In genomic region chr1:106316641-106317304, GRCm38 (mm10) we compare ENCODE assay signal across 8 mouse cellular contexts.
A peak's percentile ranks its signal among the peaks of the same experiment; 100 is the strongest.
DNase-seq lines count a peak whose midpoint lies in the region; ATAC-seq lines count a peak whose summit lies in the region.

No protein-coding gene starts in this region.

- ATAC-seq in CD4-positive, CD25-positive, alpha-beta regulatory T cell, adult 4 months: peak; percentile 22
- ATAC-seq in heart, embryonic 11.5 days (replicated peaks; ENCODE audit: insufficient number of reproducible peaks, low FRiP score, low TSS enrichment): no peak
- no peak for ATAC-seq in midbrain, embryonic 15.5 days (replicated peaks)

- H3K36me3 ChIP-seq in heart, embryonic 11.5 days (ENCODE audit: control insufficient read depth, insufficient read depth, low read length): no peaks in the 10 kb centered on the region
- H3K36me3 ChIP-seq in midbrain, embryonic 15.5 days (replicated peaks): no peaks in the 10 kb centered on the region

- H3K9me3 ChIP-seq in heart, embryonic 11.5 days (replicated peaks; ENCODE audit: control insufficient read depth, low read length): no peaks in the 10 kb centered on the region
- H3K9me3 ChIP-seq in midbrain, embryonic 15.5 days: no peaks in the 10 kb centered on the region

- H3K4me3 ChIP-seq in heart, embryonic 11.5 days (ENCODE audit: low read depth, low read length): no peak overlapping the region
- H3K4me3 ChIP-seq in midbrain, embryonic 15.5 days: no peak overlapping the region

- 61% methylated on average over 4 of the region's 4 CpGs for WGBS in heart, embryonic 11.5 days (ENCODE audit: insufficient replicate concordance)
- WGBS in midbrain, embryonic 15.5 days: 84% methylated on average over 4 of the region's 4 CpGs

- no peak overlapping the region for H3K4me2 ChIP-seq in heart, embryonic 11.5 days
- no peak overlapping the region for H3K4me2 ChIP-seq in midbrain, embryonic 15.5 days

- peaks cover 8% of the 10 kb centered on the region; the same call in 1 of the 2 replicates for H3K4me1 ChIP-seq in heart, embryonic 11.5 days (ENCODE audit: control insufficient read depth, insufficient read depth, low read length)
- H3K4me1 ChIP-seq in midbrain, embryonic 15.5 days: no peaks in the 10 kb centered on the region

- peak; percentile 89 for DNase-seq in 3T3-L1 (ENCODE audit: low read depth, low spot score)
- DNase-seq in kidney, postnatal 25 days: peak; percentile 27 to 56
- no peak for DNase-seq in spleen, postnatal 4 days (ENCODE audit: low spot score in 2 of 2)
- DNase-seq in ovary, adult 18-20 months (ENCODE audit: low spot score): no peak
- DNase-seq in neural tube, embryonic 10.5 days (ENCODE audit: extremely low spot score, low spot score): no peak

- H3K27ac ChIP-seq in heart, embryonic 11.5 days (ENCODE audit: low read depth, low read length): peak overlapping the region; percentile 29; the same call in 1 of the 2 replicates
- no peak overlapping the region for H3K27ac ChIP-seq in midbrain, embryonic 15.5 days

- no peaks in the 10 kb centered on the region for H3K27me3 ChIP-seq in heart, embryonic 11.5 days (ENCODE audit: control insufficient read depth, insufficient read depth, low read length)
- no peaks in the 10 kb centered on the region for H3K27me3 ChIP-seq in midbrain, embryonic 15.5 days (replicated peaks)

- no peak overlapping the region for H3K9ac ChIP-seq in heart, embryonic 11.5 days (ENCODE audit: low read depth, low read length)
- H3K9ac ChIP-seq in midbrain, embryonic 15.5 days: no peak overlapping the region

Comparison
In these comparisons a context has a peak if more than half of its experiments do, and no peak if none do; other contexts are left out.
1. DNase-seq: peak in 3T3-L1 (single experiment) and kidney, postnatal 25 days (2 of 2); none in spleen, postnatal 4 days (0 of 2), ovary, adult 18-20 months (single experiment) and neural tube, embryonic 10.5 days (single experiment).